Mouse (Mus musculus) testis, adult 2 months (tissue): ENCODE results near the gene Elavl2. TPM values are rescaled to one million over a fixed set of nuclear protein-coding genes. Genes with fewer than 3 reads are reported as not detected.

Source experiments
- H3K27ac ChIP-seq: fragments of 200-500 bp; 2 replicates; pipeline ENCODE4 v1.5.1; 2012; ENCODE audit warnings: low read depth, low read length; ENCODE audit not compliant: control insufficient read depth, insufficient read depth
- H3K27me3 ChIP-seq: fragments of 200-500 bp; 2 replicates; pipeline ENCODE4 v1.6.1; 2012; ENCODE audit warnings: mild to moderate bottlenecking, low read length, moderate library complexity; ENCODE audit not compliant: control insufficient read depth, insufficient read depth
- H3K36me3 ChIP-seq: fragments of 200-500 bp; 2 replicates; pipeline ENCODE4 v1.6.1; 2012; ENCODE audit warnings: mild to moderate bottlenecking, low read length; ENCODE audit not compliant: control insufficient read depth, insufficient read depth
- H3K4me1 ChIP-seq: fragments of 200-500 bp; 2 replicates; pipeline ENCODE4 v1.6.1; 2012; ENCODE audit warnings: low read length; ENCODE audit not compliant: control insufficient read depth, insufficient read depth
- H3K4me3 ChIP-seq: fragments of 200-500 bp; 2 replicates; pipeline ENCODE4 v1.5.1; 2012; ENCODE audit warnings: low read depth, mild to moderate bottlenecking, low read length, moderate library complexity, mixed read lengths; ENCODE audit not compliant: control insufficient read depth
- CTCF ChIP-seq: fragments of 200-500 bp; IDR thresholded peaks from 2 replicates; pipeline ENCODE4 v1.5.1; 2012; ENCODE audit warnings: low read depth, mild to moderate bottlenecking, inconsistent platforms, low read length, moderate library complexity; ENCODE audit not compliant: control insufficient read depth, insufficient read depth, insufficient replicate concordance
- POLR2A ChIP-seq: fragments of 200-500 bp; IDR thresholded peaks from 2 replicates; pipeline ENCODE4 v1.6.1; 2012; ENCODE audit warnings: low read depth, mild to moderate bottlenecking, inconsistent platforms, low read length, moderate library complexity; ENCODE audit not compliant: control insufficient read depth
- polyA plus RNA-seq: library from polyadenylated mRNA; depleted of rRNA; stranded (reverse); fragments of >200 nt; gene quantifications from 2 replicates; pipeline ENCODE4 v1.2.3, GENCODE M21; 2012

The Elavl2 gene
- polyA plus RNA-seq, 1 experiment: 1.5 TPM

- peak overlapping the region; percentile 81 for H3K4me3 ChIP-seq
- no peaks in the 10 kb centered on the region for H3K36me3 ChIP-seq
- TF ChIP-seq POLR2A (no peak), CTCF (no peak)
- no peaks in the 10 kb centered on the region; the same call in 1 of the 2 replicates for H3K27me3 ChIP-seq
- no peak overlapping the region for H3K27ac ChIP-seq
- peaks cover 19% of the 10 kb centered on the region for H3K4me1 ChIP-seq
Measured at GRCm38 (mm10) chr4:91371131-91371818, 29.3 kb downstream of the Elavl2 start.

DNA sequence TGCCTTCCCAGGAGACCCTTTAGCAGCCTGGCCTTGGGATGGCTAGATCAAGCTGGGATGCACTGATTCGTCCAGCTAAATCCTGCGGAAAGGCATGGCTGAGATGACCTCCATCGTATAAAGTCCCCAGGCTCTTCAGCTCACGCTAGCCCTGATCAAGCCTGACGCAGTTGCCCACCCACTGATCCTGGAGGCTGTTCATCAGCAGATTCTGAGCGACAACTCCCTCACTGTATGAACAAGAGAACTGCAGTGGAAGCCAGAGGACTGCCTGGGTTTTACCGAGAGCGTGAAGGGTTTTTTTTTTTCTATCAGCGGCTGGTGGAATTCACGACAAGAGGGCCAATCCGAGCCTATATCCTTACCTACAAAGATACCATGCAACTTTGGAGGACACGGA lies 35.3 kb downstream of the Elavl2 start:
- Histone ChIP-seq H3K27me3 (no peaks in the 10 kb centered on the region), H3K4me3 (no peak overlapping the region), H3K4me1 (no peaks in the 10 kb centered on the region), H3K36me3 (no peaks in the 10 kb centered on the region), H3K27ac (no peak overlapping the region)
- TF ChIP-seq POLR2A (no peak), CTCF (no peak)

DNA sequence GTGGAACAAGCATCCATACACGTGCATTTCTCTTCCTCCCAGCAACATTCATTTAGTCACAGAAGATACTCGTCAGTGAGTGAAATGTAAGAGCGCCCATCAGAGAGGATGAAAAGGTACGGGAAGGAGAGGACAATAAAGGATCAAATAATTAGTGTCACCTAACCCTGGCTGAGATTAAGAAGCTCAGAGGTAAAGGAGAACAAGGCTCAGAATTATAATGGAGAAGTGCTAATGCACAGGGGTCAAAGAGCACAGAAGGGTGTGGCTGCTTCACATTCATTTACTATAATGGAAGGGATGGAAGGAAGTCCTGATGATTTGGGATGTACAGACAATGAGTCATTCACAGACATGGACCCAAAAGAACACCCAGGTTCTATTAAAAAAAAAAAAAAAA lies 36.6 kb downstream of the Elavl2 start:
- Histone ChIP-seq H3K36me3 (no peaks in the 10 kb centered on the region), H3K27me3 (no peaks in the 10 kb centered on the region), H3K4me1 (no peaks in the 10 kb centered on the region), H3K27ac (no peak overlapping the region), H3K4me3 (no peak overlapping the region)
- no peak for TF ChIP-seq POLR2A
- TF ChIP-seq CTCF: no peak

DNA sequence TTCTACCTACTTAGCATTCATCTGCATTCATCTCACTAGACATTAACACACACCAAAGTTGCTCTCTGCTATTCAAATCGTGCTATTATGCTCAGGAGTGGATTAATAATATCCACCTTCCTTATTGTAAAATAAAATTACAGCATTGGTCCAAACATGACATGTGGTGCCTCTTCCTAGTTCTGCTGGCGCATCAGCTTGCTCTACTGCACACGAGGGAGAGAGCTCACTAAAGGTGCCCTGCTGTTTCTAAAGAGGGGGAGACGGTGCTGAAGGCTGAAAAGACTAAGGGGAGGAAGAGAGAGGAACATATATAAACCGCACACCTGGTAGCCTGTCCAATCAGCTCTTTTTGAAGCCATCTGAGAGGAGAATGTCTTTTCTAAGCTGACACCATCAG lies 38.1 kb downstream of the Elavl2 start:
- Histone ChIP-seq H3K36me3 (no peaks in the 10 kb centered on the region), H3K27me3 (no peaks in the 10 kb centered on the region), H3K4me3 (no peak overlapping the region), H3K4me1 (no peaks in the 10 kb centered on the region), H3K27ac (no peak overlapping the region)
- TF ChIP-seq POLR2A: no peak
- TF ChIP-seq CTCF: no peak

DNA sequence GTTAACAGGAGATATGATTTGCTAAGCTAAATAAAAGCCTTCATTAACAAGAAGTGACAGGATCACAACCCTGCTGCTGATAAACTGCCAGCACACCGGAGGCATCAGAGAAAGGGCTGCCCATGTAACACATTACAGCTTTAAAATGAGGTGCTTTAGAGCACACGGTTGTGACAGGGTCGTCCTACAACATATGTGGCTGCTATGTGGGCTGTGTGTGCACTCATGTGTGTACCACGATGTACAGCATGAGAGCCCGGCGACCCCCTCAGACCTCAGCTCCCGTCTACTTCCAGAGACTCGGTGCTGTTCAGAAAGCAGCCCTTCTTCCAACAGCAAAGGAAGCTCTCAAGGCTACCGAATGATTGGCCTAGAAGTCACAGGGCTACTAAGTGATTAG lies 47.4 kb downstream of the Elavl2 start:
- TF ChIP-seq CTCF (no peak), POLR2A (no peak)
- Histone ChIP-seq H3K4me1 (no peaks in the 10 kb centered on the region), H3K36me3 (no peaks in the 10 kb centered on the region), H3K27ac (no peak overlapping the region), H3K27me3 (no peaks in the 10 kb centered on the region), H3K4me3 (no peak overlapping the region)

- Histone ChIP-seq H3K36me3 (no peaks in the 10 kb centered on the region), H3K27ac (no peak overlapping the region), H3K4me3 (no peak overlapping the region), H3K27me3 (no peaks in the 10 kb centered on the region), H3K4me1 (no peaks in the 10 kb centered on the region)
- TF ChIP-seq CTCF (no peak), POLR2A (no peak)
Measured at GRCm38 (mm10) chr4:91349579-91349978, 51.0 kb downstream of the Elavl2 start.

- Histone ChIP-seq H3K36me3 (no peaks in the 10 kb centered on the region), H3K27ac (no peak overlapping the region), H3K4me3 (no peak overlapping the region), H3K27me3 (no peaks in the 10 kb centered on the region), H3K4me1 (no peaks in the 10 kb centered on the region)
- TF ChIP-seq POLR2A (no peak), CTCF (no peak)
Measured at GRCm38 (mm10) chr4:91334177-91334576, 66.4 kb downstream of the Elavl2 start.
